Mouse (Mus musculus): ENCODE results near the gene Pip5kl1. TPM values are rescaled to one million over a fixed set of nuclear protein-coding genes. Genes with fewer than 3 reads are reported as not detected.

Pip5kl1 gene
- polyA plus RNA-seq, 1 experiment: not detected

- TF ChIP-seq TAL1 (IDR thresholded peaks at IDR 0.05; ENCODE audit: low read length): no peak
- TF ChIP-seq GATA1 (IDR thresholded peaks at IDR 0.05; ENCODE audit: low read length): no peak
- H3K9me3 ChIP-seq (ENCODE audit: control insufficient read depth, low read length): no peaks in the 10 kb centered on the region
- H3K27me3 ChIP-seq (ENCODE audit: control insufficient read depth): no peaks in the 10 kb centered on the region
- peaks cover 2% of the 10 kb centered on the region for H3K36me3 ChIP-seq (ENCODE audit: control insufficient read depth)
- peaks cover 41% of the 10 kb centered on the region for H3K4me1 ChIP-seq (ENCODE audit: control insufficient read depth)
- H3K4me3 ChIP-seq (replicated peaks): peak overlapping the region; percentile 51
Observed at GRCm38 (mm10) chr2:32602600-32603054, 28.0 kb downstream of the Pip5kl1 start.

GRCm38 (mm10) chr2:32604631-32605030 is 30.0 kb downstream of the Pip5kl1 start:
- Histone ChIP-seq H3K4me3 (replicated peaks) (no peak overlapping the region), H3K27me3 (ENCODE audit: control insufficient read depth) (no peaks in the 10 kb centered on the region), H3K9me3 (ENCODE audit: control insufficient read depth, low read length) (no peaks in the 10 kb centered on the region), H3K36me3 (ENCODE audit: control insufficient read depth) (no peaks in the 10 kb centered on the region), H3K4me1 (ENCODE audit: control insufficient read depth) (peaks cover 60% of the 10 kb centered on the region)
- no peak for TF ChIP-seq TAL1 (IDR thresholded peaks at IDR 0.05; ENCODE audit: low read length)
- no peak for TF ChIP-seq GATA1 (IDR thresholded peaks at IDR 0.05; ENCODE audit: low read length)

DNA sequence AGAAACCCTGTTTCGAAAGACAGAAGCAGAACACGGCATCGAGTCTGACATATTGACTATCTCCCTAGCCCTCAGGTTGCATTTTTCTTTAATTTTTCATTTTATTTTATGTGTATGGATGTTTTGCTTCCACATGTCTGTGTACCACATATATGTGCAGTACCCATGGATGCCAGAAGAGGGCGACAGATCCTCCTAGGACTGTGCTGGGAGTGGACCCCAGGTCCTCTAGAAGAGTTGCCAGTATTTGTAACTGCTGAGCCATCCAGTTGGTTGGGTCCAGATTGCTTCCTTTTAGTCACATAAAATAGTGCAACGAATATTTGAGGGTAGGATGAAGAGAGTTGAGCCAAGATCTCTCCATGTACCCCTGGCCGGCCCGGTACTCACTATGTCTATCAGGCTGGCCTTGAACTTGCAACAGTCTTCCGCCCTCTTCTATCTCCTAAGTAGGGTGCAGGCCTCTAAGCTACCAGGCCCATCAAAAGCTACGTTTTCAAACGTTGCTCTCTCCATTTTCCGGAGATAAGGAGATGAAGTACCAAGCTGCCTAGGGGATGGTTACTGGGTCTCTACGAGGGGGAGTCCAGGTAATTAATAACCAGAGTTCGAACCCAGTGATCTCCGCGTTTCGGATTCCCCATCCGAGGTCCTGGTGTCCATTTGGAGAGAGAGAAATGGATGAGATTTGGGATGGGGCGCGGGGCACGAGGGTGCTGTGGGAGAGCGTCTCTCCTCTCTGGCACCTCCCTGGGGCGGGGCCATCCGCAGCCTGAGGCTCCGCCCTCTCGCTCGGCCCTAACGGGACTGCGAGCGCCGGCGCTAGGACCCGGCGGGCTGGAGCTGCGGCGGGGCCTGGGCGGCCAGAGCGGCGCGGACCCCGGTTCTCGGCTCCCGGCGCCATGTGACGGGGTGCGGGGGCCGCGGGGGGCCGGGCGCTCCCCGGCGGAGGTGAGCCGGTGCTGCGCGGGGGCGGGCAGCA is 31.9 kb downstream of the Pip5kl1 start:
- no peaks in the 10 kb centered on the region for H3K36me3 ChIP-seq (ENCODE audit: control insufficient read depth)
- TF ChIP-seq GATA1 (IDR thresholded peaks at IDR 0.05; ENCODE audit: low read length): no peak
- no peak for TF ChIP-seq TAL1 (IDR thresholded peaks at IDR 0.05; ENCODE audit: low read length)
- H3K27me3 ChIP-seq (ENCODE audit: control insufficient read depth): no peaks in the 10 kb centered on the region
- H3K4me1 ChIP-seq (ENCODE audit: control insufficient read depth): peaks cover 69% of the 10 kb centered on the region
- peak overlapping the region; percentile 70 for H3K4me3 ChIP-seq (replicated peaks)
- no peaks in the 10 kb centered on the region for H3K9me3 ChIP-seq (ENCODE audit: control insufficient read depth, low read length)

GRCm38 (mm10) chr2:32607262-32607947 is 32.8 kb downstream of the Pip5kl1 start:
- H3K4me1 ChIP-seq (ENCODE audit: control insufficient read depth): peaks cover 69% of the 10 kb centered on the region
- peak overlapping the region; percentile 70 for H3K4me3 ChIP-seq (replicated peaks)
- peaks cover 5% of the 10 kb centered on the region for H3K36me3 ChIP-seq (ENCODE audit: control insufficient read depth)
- 0 out of 2 replicates have a peak, but pooled peaks cover 2% of the 10 kb centered on the region for H3K9me3 ChIP-seq (ENCODE audit: control insufficient read depth, low read length)
- no peaks in the 10 kb centered on the region for H3K27me3 ChIP-seq (ENCODE audit: control insufficient read depth)
- TF ChIP-seq GATA1 (IDR thresholded peaks at IDR 0.05; ENCODE audit: low read length): no peak
- no peak for TF ChIP-seq TAL1 (IDR thresholded peaks at IDR 0.05; ENCODE audit: low read length)

GRCm38 (mm10) chr2:32608141-32608777 is 33.7 kb downstream of the Pip5kl1 start:
- Histone ChIP-seq H3K4me1 (ENCODE audit: control insufficient read depth) (peaks cover 65% of the 10 kb centered on the region), H3K9me3 (ENCODE audit: control insufficient read depth, low read length) (0 out of 2 replicates have a peak, but pooled peaks cover 2% of the 10 kb centered on the region), H3K36me3 (ENCODE audit: control insufficient read depth) (peaks cover 12% of the 10 kb centered on the region), H3K4me3 (replicated peaks) (peak overlapping the region; percentile 70), H3K27me3 (ENCODE audit: control insufficient read depth) (no peaks in the 10 kb centered on the region)
- TF ChIP-seq GATA1 (IDR thresholded peaks at IDR 0.05; ENCODE audit: low read length) (no peak), TAL1 (IDR thresholded peaks at IDR 0.05; ENCODE audit: low read length) (no peak)

DNA sequence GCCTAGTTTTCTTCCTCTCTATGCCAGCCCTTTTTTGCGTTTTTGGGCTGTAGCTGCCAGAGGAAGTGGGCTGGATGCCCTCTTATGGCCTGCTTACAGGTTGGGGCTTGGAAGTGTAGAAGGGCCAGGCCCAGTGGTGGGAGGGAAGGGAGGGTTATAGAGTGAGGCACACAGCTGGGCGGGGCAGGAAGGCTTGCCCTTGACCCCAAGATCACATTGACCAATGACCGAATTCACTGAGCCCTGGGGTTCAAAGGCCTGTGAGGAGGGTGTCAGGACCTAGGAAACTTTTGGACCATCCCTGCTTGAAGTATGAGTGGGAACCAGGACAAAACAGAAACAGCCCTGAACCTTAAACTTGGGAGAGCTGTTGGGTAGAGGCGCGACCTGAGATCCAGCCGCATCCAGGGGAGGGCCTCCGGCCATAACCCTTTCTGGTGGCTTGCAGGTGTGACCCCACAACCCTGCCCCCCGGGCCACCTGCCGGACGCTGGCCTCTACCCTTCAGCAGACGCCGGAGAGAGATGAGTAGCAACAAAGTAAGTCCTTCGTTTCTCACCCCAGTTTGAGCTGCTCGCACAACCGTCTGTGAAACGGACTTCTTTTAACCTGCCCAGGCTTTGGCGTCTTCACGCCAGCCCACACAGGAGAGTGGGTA is 34.3 kb downstream of the Pip5kl1 start:
- H3K27me3 ChIP-seq (ENCODE audit: control insufficient read depth): no peaks in the 10 kb centered on the region
- no peak for TF ChIP-seq TAL1 (IDR thresholded peaks at IDR 0.05; ENCODE audit: low read length)
- no peak for TF ChIP-seq GATA1 (IDR thresholded peaks at IDR 0.05; ENCODE audit: low read length)
- peak overlapping the region; percentile 70 for H3K4me3 ChIP-seq (replicated peaks)
- H3K9me3 ChIP-seq (ENCODE audit: control insufficient read depth, low read length): 0 out of 2 replicates have a peak, but pooled peaks cover 2% of the 10 kb centered on the region
- peaks cover 65% of the 10 kb centered on the region for H3K4me1 ChIP-seq (ENCODE audit: control insufficient read depth)
- H3K36me3 ChIP-seq (ENCODE audit: control insufficient read depth): peaks cover 17% of the 10 kb centered on the region

- Histone ChIP-seq H3K9me3 (ENCODE audit: control insufficient read depth, low read length) (0 out of 2 replicates have a peak, but pooled peaks cover 2% of the 10 kb centered on the region), H3K36me3 (ENCODE audit: control insufficient read depth) (peaks cover 29% of the 10 kb centered on the region), H3K4me3 (replicated peaks) (peak overlapping the region; percentile 55), H3K4me1 (ENCODE audit: control insufficient read depth) (peaks cover 65% of the 10 kb centered on the region), H3K27me3 (ENCODE audit: control insufficient read depth) (no peaks in the 10 kb centered on the region)
- no peak for TF ChIP-seq TAL1 (IDR thresholded peaks at IDR 0.05; ENCODE audit: low read length)
- no peak for TF ChIP-seq GATA1 (IDR thresholded peaks at IDR 0.05; ENCODE audit: low read length)
Observed at GRCm38 (mm10) chr2:32610610-32611229, 36.1 kb downstream of the Pip5kl1 start.

DNA sequence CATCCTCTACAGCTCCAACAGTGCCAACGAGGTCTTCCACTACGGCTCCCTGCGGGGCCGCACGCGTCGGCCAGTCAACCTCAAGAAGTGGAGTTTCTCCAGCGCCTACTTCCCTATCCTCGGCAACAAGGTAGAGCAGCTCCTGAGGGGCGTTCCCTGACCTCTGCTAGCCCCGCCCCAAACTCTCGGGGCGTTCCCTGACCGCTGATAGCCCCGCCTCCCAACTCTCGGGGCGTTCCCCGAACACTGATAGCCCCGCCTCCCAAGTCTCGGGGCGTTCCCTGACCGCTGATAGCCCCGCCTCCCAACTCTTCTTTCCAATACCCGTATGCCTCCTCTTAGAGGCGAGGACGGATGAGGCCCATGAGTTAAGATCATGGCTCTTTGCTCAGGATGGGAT is 37.7 kb downstream of the Pip5kl1 start:
- H3K36me3 ChIP-seq (ENCODE audit: control insufficient read depth): peaks cover 36% of the 10 kb centered on the region
- H3K27me3 ChIP-seq (ENCODE audit: control insufficient read depth): no peaks in the 10 kb centered on the region
- H3K4me1 ChIP-seq (ENCODE audit: control insufficient read depth): peaks cover 51% of the 10 kb centered on the region
- H3K9me3 ChIP-seq (ENCODE audit: control insufficient read depth, low read length): peaks cover 3% of the 10 kb centered on the region; the same call in 1 of the 2 replicates
- H3K4me3 ChIP-seq (replicated peaks): no peak overlapping the region
- TF ChIP-seq GATA1 (IDR thresholded peaks at IDR 0.05; ENCODE audit: low read length): no peak
